Mouse (Mus musculus) lung, postnatal 0 days (tissue): ENCODE measurements at regions not wholly inside any gene's neighbourhood (a gene's known extent, or its start where the extent isn't known, plus 50 kb on each side); places are given as distances from the start of the nearest gene placed in this dataset.

ENCODE experiments used
- ATAC-seq: fragments of 200-750 bp; cut with Nextera tagmentation; 2 replicates; pipeline ENCODE4 v1.8.0; 2017; ENCODE audit warnings: moderate library complexity
- DNase-seq: peaks from one replicate; pipeline ENCODE4 v3.0.0-alpha.2; 2016; ENCODE audit warnings: low spot score
- H3K27ac ChIP-seq: fragments of 300-500 bp; sonication (generic); 2 replicates; pipeline ENCODE4 v1.5.1; 2014; ENCODE audit warnings: antibody characterized with exemption, mild to moderate bottlenecking, low read length, mixed read lengths
- H3K27me3 ChIP-seq: fragments of 300-500 bp; sonication (generic); replicated peaks from 2 replicates; pipeline ENCODE4 v1.6.1; 2014; ENCODE audit warnings: low read length, mixed read lengths; ENCODE audit not compliant: insufficient read depth
- H3K36me3 ChIP-seq: fragments of 300-500 bp; sonication (generic); 2 replicates; pipeline ENCODE4 v1.6.1; 2014; ENCODE audit warnings: low read length, mixed read lengths; ENCODE audit not compliant: insufficient read depth
- H3K4me1 ChIP-seq: fragments of 300-500 bp; sonication (generic); 2 replicates; pipeline ENCODE4 v1.6.1; 2014; ENCODE audit warnings: antibody characterized with exemption, low read depth, low read length, mixed read lengths; ENCODE audit not compliant: insufficient read depth
- H3K4me2 ChIP-seq: fragments of 300-500 bp; sonication (generic); replicated peaks from 2 replicates; pipeline ENCODE4 v1.6.1; 2014; ENCODE audit warnings: low read depth, mild to moderate bottlenecking, low read length, moderate library complexity, mixed read lengths
- H3K4me3 ChIP-seq: fragments of 300-500 bp; sonication (generic); 2 replicates; pipeline ENCODE4 v1.5.1; 2014; ENCODE audit warnings: low read depth, low read length
- H3K9ac ChIP-seq: fragments of 300-500 bp; sonication (generic); replicated peaks from 2 replicates; pipeline ENCODE4 v1.6.1; 2014; ENCODE audit warnings: low read depth, mild to moderate bottlenecking
- H3K9me3 ChIP-seq: fragments of 300-500 bp; sonication (generic); 2 replicates; pipeline ENCODE4 v1.6.1; 2016; ENCODE audit warnings: low read length, mixed read lengths
- CTCF ChIP-seq: IDR thresholded peaks from 2 replicates; pipeline ENCODE4 v1.5.1; 2016; ENCODE audit warnings: antibody characterized with exemption, mild to moderate bottlenecking
- EP300 ChIP-seq: IDR thresholded peaks from 2 replicates; pipeline ENCODE4 v1.6.1; 2016; ENCODE audit warnings: antibody characterized with exemption, mild to moderate bottlenecking, control low read depth
- WGBS: fragments of 180-500 bp; shearing (Covaris S2); extraction: QIAGEN DNeasy Blood & Tissue Kit; methylation state at CpG from one replicate; pipeline ENCODE4 v1.1.7; 2014; 5-methylcytosine and 5-hydroxymethylcytosine counted together

DNA sequence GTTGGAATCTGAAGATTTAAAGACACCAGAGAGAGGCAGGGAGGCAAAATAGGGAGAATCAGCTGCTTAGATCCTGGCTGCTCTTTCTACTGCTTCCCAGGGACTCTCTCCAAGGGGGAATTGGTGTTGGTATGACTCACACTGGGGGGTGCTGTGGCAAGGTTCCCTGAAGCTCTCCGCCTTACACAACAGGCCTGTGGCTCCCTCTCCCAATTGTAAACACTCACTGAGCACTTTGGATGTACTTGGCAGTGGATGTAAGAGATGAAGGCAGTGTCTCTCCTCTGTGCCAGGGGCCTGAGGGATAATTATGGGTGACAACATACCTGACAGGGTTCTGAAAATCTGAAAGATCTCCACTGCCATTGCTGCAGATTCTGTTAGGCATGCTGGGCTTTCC lies 77.0 kb upstream of the Irs2 start:
- no peaks in the 10 kb centered on the region for H3K36me3 ChIP-seq
- 17% methylated on average over 1 of the region's 1 CpGs for WGBS
- peak; percentile 89 for ATAC-seq
- H3K9me3 ChIP-seq: no peaks in the 10 kb centered on the region
- H3K4me3 ChIP-seq: no peak overlapping the region
- TF ChIP-seq CTCF (peak; percentile 25; the same call in 1 of the 2 replicates), EP300 (peak; percentile 79)
- H3K9ac ChIP-seq: no peak overlapping the region
- DNase-seq: peak; percentile 90
- H3K4me1 ChIP-seq: 0 out of 2 replicates have a peak, but pooled peaks cover 6% of the 10 kb centered on the region
- no peaks in the 10 kb centered on the region for H3K27me3 ChIP-seq
- peak overlapping the region; percentile 32; the same call in 1 of the 2 replicates for H3K27ac ChIP-seq
- H3K4me2 ChIP-seq: no peak overlapping the region

DNA sequence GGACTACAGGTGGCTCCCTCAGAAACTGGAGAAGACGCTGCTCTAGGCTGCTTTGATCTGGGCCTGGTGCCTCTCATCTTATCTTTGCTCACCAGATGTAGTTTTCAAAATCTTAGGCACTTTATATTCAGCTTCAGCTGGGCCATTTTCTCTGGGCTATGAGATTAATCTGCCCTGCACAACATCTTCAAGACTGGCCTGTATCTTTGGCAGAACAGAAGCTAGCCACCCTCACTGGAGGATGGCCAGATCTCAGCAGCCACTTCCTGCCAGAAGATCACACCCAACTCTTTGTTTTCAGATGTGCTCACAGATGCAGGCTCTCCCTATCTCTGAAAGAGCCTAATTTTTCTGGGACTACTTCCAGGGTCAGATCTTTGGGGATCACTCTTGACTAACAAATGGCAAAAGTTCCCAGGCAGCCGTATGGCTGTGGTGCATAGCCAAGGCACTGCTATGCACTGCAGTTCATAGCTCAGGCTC lies 75.8 kb upstream of the Irs2 start:
- Histone ChIP-seq H3K27ac (no peak overlapping the region), H3K4me3 (no peak overlapping the region), H3K9me3 (no peaks in the 10 kb centered on the region), H3K9ac (no peak overlapping the region), H3K27me3 (no peaks in the 10 kb centered on the region), H3K4me2 (no peak overlapping the region), H3K36me3 (no peaks in the 10 kb centered on the region), H3K4me1 (peaks cover 13% of the 10 kb centered on the region; the same call in 1 of the 2 replicates)
- 49% methylated on average over 2 of the region's 2 CpGs for WGBS
- ATAC-seq (no peak), DNase-seq (peak; percentile 41)
- no peak for TF ChIP-seq CTCF
- TF ChIP-seq EP300: no peak

DNA sequence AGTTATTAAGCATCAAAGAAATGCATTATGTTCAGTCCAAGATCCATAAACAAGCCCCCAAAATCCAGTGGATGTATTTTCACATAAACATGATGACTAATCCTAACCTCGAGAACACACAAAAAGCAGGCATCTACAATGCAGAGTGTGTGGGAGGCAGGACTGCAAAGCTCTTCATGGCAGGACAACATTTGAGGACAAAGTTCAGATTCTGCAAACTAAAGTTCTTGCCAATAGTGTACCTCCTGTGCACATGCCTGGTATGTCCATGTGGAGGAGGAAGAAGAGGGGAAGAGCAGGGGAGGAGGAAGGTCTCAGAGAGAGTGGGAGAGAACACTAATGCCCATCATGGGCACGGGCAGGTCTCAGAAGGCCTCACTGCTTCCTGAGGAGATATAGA lies 72.6 kb upstream of the Irs2 start:
- 66% methylated on average over 2 of the region's 2 CpGs for WGBS
- Histone ChIP-seq H3K9ac (no peak overlapping the region), H3K27ac (no peak overlapping the region), H3K9me3 (no peaks in the 10 kb centered on the region), H3K4me3 (no peak overlapping the region), H3K4me2 (no peak overlapping the region), H3K36me3 (no peaks in the 10 kb centered on the region), H3K27me3 (no peaks in the 10 kb centered on the region), H3K4me1 (peaks cover 18% of the 10 kb centered on the region; the same call in 1 of the 2 replicates)
- no peak for DNase-seq
- TF ChIP-seq EP300 (no peak), CTCF (no peak)
- no peak for ATAC-seq

DNA sequence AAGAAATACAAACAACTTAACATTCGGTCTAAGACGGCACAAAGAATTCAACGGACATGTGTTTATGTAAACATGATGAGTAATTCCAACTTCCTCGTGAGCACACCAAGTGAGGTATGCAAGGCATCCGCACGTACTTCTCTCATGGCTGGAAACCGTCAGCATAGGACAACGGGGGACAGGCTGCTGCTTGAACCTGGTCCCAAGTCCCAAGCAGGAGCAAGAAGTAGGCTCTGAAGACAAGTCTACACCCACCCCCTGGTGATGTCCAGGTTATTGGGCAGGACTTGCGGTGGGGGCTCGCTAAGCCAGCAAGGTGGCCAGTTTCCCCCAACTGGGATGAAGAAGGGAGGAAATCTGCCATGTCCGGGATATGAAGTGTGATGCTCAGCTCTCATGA lies 71.5 kb upstream of the Irs2 start:
- no peaks in the 10 kb centered on the region for H3K9me3 ChIP-seq
- no peaks in the 10 kb centered on the region for H3K36me3 ChIP-seq
- WGBS: 28% methylated on average over 11 of the region's 11 CpGs
- H3K9ac ChIP-seq: no peak overlapping the region
- H3K4me1 ChIP-seq: peaks cover 15% of the 10 kb centered on the region; the same call in 1 of the 2 replicates
- no peak overlapping the region for H3K27ac ChIP-seq
- TF ChIP-seq EP300: peak; percentile 29; the same call in 1 of the 2 replicates
- no peak for TF ChIP-seq CTCF
- no peak overlapping the region for H3K4me2 ChIP-seq
- H3K27me3 ChIP-seq: no peaks in the 10 kb centered on the region
- DNase-seq (peak; percentile 41), ATAC-seq (peak; percentile 27; the same call in 1 of the 2 replicates)
- H3K4me3 ChIP-seq: no peak overlapping the region

DNA sequence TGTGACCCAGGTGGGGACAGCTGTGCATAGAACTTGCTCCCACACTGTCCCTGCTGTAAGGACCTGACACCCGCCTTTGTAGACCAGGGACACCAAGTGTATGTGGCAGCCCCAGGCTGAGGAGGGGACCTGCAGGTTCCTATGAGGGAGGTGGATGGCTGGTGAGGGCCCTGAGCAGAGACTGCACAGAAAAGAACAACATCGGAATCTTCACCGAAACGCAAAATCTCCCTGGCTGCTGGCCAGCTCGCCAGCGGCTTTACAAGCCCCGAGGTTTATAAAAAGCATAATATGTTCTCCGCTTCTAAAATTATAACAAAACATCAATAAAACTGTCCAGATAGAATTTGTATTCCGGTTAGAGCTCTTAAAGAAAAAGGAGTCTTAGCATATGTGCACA lies 68.9 kb upstream of the Irs2 start:
- ATAC-seq (no peak), DNase-seq (no peak)
- Histone ChIP-seq H3K9ac (no peak overlapping the region), H3K27ac (no peak overlapping the region), H3K9me3 (no peaks in the 10 kb centered on the region), H3K27me3 (no peaks in the 10 kb centered on the region), H3K4me2 (peak overlapping the region; percentile 9; the same call in 1 of the 2 replicates), H3K36me3 (no peaks in the 10 kb centered on the region), H3K4me1 (peaks cover 12% of the 10 kb centered on the region; the same call in 1 of the 2 replicates), H3K4me3 (no peak overlapping the region; the same call in 1 of the 2 replicates)
- TF ChIP-seq CTCF (no peak), EP300 (no peak)
- WGBS: 36% methylated on average over 9 of the region's 9 CpGs

DNA sequence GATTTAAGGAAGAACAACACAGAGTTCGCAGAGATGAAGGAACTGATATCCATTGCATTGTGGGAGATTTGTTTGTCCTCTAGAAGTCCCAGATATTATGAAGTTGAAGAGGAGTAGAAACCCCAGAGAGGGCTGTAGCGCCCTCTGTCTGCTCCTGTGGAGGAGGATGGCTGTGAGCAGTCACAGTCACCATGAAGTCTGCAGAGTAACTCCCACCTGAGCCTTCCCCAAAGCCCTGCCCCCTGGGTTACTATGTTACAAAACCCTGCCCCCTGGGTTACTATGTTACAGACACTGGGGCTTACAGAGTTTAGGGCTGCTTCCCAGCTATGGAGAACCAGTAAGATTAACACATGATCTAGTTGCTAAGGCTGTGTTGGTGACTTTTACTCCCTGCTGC lies 62.9 kb upstream of the Irs2 start:
- 61% methylated on average over 2 of the region's 2 CpGs for WGBS
- Histone ChIP-seq H3K4me1 (no peaks in the 10 kb centered on the region), H3K27me3 (no peaks in the 10 kb centered on the region; the same call in 1 of the 2 replicates), H3K4me2 (no peak overlapping the region), H3K36me3 (no peaks in the 10 kb centered on the region), H3K9ac (no peak overlapping the region), H3K9me3 (no peaks in the 10 kb centered on the region), H3K27ac (no peak overlapping the region), H3K4me3 (no peak overlapping the region)
- DNase-seq: peak; percentile 15
- no peak for ATAC-seq
- TF ChIP-seq EP300 (no peak), CTCF (peak; percentile 49)

DNA sequence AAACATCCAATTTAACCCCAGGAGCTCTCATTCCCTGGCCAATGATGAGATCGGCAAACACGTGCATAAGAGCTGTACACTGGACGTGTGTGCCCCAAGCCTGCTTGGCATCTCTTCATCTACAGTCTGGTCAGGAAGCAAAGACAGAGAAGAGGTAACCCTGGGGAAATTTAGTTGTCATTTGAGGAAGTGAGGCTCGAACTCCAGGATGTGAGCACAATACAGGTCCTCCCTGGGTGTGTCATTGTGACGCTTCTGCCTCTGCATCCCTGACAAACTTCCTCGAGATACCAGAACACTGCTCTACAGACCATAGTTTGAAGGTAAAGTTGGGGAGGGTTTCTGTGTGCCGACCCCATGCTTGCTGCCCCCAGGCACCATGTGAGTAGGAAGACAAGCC lies 59.2 kb upstream of the Irs2 start:
- Histone ChIP-seq H3K36me3 (no peaks in the 10 kb centered on the region), H3K27ac (no peak overlapping the region), H3K4me1 (no peaks in the 10 kb centered on the region), H3K4me3 (no peak overlapping the region), H3K9me3 (no peaks in the 10 kb centered on the region), H3K27me3 (no peaks in the 10 kb centered on the region; the same call in 1 of the 2 replicates), H3K4me2 (no peak overlapping the region), H3K9ac (no peak overlapping the region)
- no peak for DNase-seq
- TF ChIP-seq CTCF (no peak), EP300 (no peak)
- WGBS: 70% methylated on average over 7 of the region's 7 CpGs
- no peak for ATAC-seq
